In genomic region chrX:94288923-94289322, GRCm38 (mm10) we compare ENCODE assay signal across 9 mouse cellular contexts. TPM values are rescaled to one million over a fixed set of nuclear protein-coding genes. Genes with fewer than 3 reads are reported as not detected.
DNase-seq lines count a peak whose midpoint lies in the region; ATAC-seq and TF ChIP-seq lines count a peak whose summit lies in the region.
"Had no signal": no experiment of that assay in that cellular context is flagged by ENCODE, and none has a peak within 500 bp of the region (broad histone marks: within the 10 kb centered on the region; RNA-seq: fewer than 3 reads in every experiment).

No protein-coding gene starts in this region.

- peak; percentile 71 for TF ChIP-seq CTCF in left cerebral cortex, adult 2 months (IDR thresholded peaks at IDR 0.05)
- TF ChIP-seq CTCF in stomach, postnatal 0 days (IDR thresholded peaks at IDR 0.05; ENCODE audit: low read depth), result peak; percentile 69

- no peak overlapping the region for H3K4me3 ChIP-seq in left cerebral cortex, adult 2 months
- no peak overlapping the region for H3K4me3 ChIP-seq in stomach, postnatal 0 days (ENCODE audit: low read depth, low read length)
- H3K4me3 ChIP-seq: hindbrain, embryonic 15.5 days had no signal

- ATAC-seq in stomach, postnatal 0 days (ENCODE audit: low FRiP score, low TSS enrichment), result no peak

- H3K9me3 ChIP-seq in stomach, postnatal 0 days (ENCODE audit: control insufficient read depth, low read length), result no peaks in the 10 kb centered on the region
- H3K9me3 ChIP-seq: hindbrain, embryonic 15.5 days had no signal

- WGBS in stomach, postnatal 0 days, result 8% methylated on average over 2 of the region's 2 CpGs

- H3K4me1 ChIP-seq in stomach, postnatal 0 days (replicated peaks; ENCODE audit: control insufficient read depth, insufficient read depth), result no peaks in the 10 kb centered on the region
- H3K4me1 ChIP-seq: hindbrain, embryonic 15.5 days had no signal

- no peaks in the 10 kb centered on the region for H3K36me3 ChIP-seq in stomach, postnatal 0 days (ENCODE audit: control insufficient read depth, insufficient read depth, low read length)
- H3K36me3 ChIP-seq: hindbrain, embryonic 15.5 days had no signal

- intact Hi-C loops in left cerebral cortex, adult 2 months (cut with DNase I), result loop anchor here (1.0 kb wide), 1 partner anchor 77 kb away; the partner anchor contains the start of gene Fam90a1b
- intact Hi-C loops in left cerebral cortex, postnatal 4 days (cut with DNase I), result no loop called here

- H3K4me2 ChIP-seq in stomach, postnatal 0 days (replicated peaks; ENCODE audit: low read depth), result no peak overlapping the region
- H3K4me2 ChIP-seq: hindbrain, embryonic 15.5 days had no signal

- H3K27ac ChIP-seq in left cerebral cortex, adult 2 months, result no peak overlapping the region
- H3K27ac ChIP-seq in stomach, postnatal 0 days (replicated peaks), result no peak overlapping the region
- H3K27ac ChIP-seq: hindbrain, embryonic 15.5 days had no signal

- no peak overlapping the region for H3K9ac ChIP-seq in stomach, postnatal 0 days (ENCODE audit: low read length)
- H3K9ac ChIP-seq: hindbrain, embryonic 15.5 days had no signal

- no peaks in the 10 kb centered on the region for H3K27me3 ChIP-seq in stomach, postnatal 0 days (ENCODE audit: control insufficient read depth, insufficient read depth, low read length)

- no peak for TF ChIP-seq EP300 in stomach, postnatal 0 days (optimal IDR thresholded peaks at IDR 0.05)

- peak; percentile 44 for DNase-seq in adrenal gland, adult 2 months
- no peak for DNase-seq in adrenal gland, postnatal 25 days
- peak in 1 of 2 experiments; percentile 11 for DNase-seq in left cerebral cortex, adult 2 months (ENCODE audit: extremely low spot score in 1 of 2, low spot score in 2 of 2)
- DNase-seq in left cerebral cortex, adult 8-10 months (ENCODE audit: low spot score in 2 of 2), result no peak
- peak; percentile 39 for DNase-seq in T-cell, adult 2 months (ENCODE audit: low spot score)
- peak; percentile 69 for DNase-seq in embryo, embryonic 10.5 days (ENCODE audit: low spot score)
- peak; percentile 4 for DNase-seq in left cerebral cortex, postnatal 4 days
- DNase-seq in stomach, postnatal 0 days (ENCODE audit: low spot score), result peak; percentile 18

RNA-seq across cellular contexts. Expression of gene Klhl15, which starts 54.5 kb away (rescaled TPM):
- total RNA-seq in adrenal gland, adult 2 months (2021), result 10 to 100 TPM; 15.7 to 18.7 TPM
- 18.1 and 24.6 TPM in 2 replicates for polyA plus RNA-seq in adrenal gland, adult 2 months (2012; rRNA removed)
- 14.9 and 21.8 TPM in 2 replicates for total RNA-seq in adrenal gland, postnatal 25 days (2021)
- total RNA-seq in left cerebral cortex, adult 2 months (2021), result 10 to 100 TPM; 28.5 to 30.9 TPM
- 10 to 100 TPM; 23.9 to 31.8 (median 26.8) TPM for total RNA-seq in left cerebral cortex, adult 8-10 months (2022)
- total RNA-seq in left cerebral cortex, postnatal 4 days (2021), result 10 to 100 TPM; 17.5 to 18.7 TPM
- 5.6 and 5.9 TPM in 2 replicates for polyA plus RNA-seq in stomach, postnatal 0 days (2015; fragmentation: Nextera tagmentation; extraction: Ambion mirVana)

Comparison
In these comparisons a context has a peak if more than half of its experiments do, and no peak if none do; other contexts are left out.
1. DNase-seq: peak in adrenal gland, adult 2 months (single experiment), T-cell, adult 2 months (single experiment), embryo, embryonic 10.5 days (single experiment), left cerebral cortex, postnatal 4 days (single experiment) and stomach, postnatal 0 days (single experiment); none in adrenal gland, postnatal 25 days (single experiment) and left cerebral cortex, adult 8-10 months (0 of 2).